Mouse (Mus musculus) lung, adult 2 months (tissue): ENCODE measurements around the gene Arhgap42.

Experiments used
- CTCF ChIP-seq: fragments of 200-500 bp; IDR thresholded peaks from 2 replicates; pipeline ENCODE4 v1.5.1; 2011; ENCODE audit warnings: mild to moderate bottlenecking, low read length, control low read depth; ENCODE audit not compliant: insufficient read depth
- POLR2A ChIP-seq: fragments of 200-500 bp; IDR thresholded peaks from 2 replicates; pipeline ENCODE4 v1.6.1; 2011; ENCODE audit warnings: low read depth, mild to moderate bottlenecking, control low read depth, low read length, borderline replicate concordance; ENCODE audit errors: extremely low read depth

GRCm38 (mm10) chr9:9218301-9218700 is 20.6 kb downstream of the Arhgap42 start:
- TF ChIP-seq CTCF = no peak
- no peak for TF ChIP-seq POLR2A
